Mouse (Mus musculus) testis, adult 2 months (tissue): ENCODE measurements around the gene Ppil2.

Experiments
- CTCF ChIP-seq: fragments of 200-500 bp; IDR thresholded peaks from 2 replicates; pipeline ENCODE4 v1.5.1; 2012; ENCODE audit warnings: low read depth, mild to moderate bottlenecking, inconsistent platforms, low read length, moderate library complexity; ENCODE audit not compliant: control insufficient read depth, insufficient read depth, insufficient replicate concordance
- POLR2A ChIP-seq: fragments of 200-500 bp; IDR thresholded peaks from 2 replicates; pipeline ENCODE4 v1.6.1; 2012; ENCODE audit warnings: low read depth, mild to moderate bottlenecking, inconsistent platforms, low read length, moderate library complexity; ENCODE audit not compliant: control insufficient read depth

- no peak for TF ChIP-seq CTCF
- TF ChIP-seq POLR2A: no peak
These were observed 57.2 kb downstream of the Ppil2 start for GRCm38 (mm10) chr16:17053903-17054302.
